Mouse (Mus musculus) spleen, adult 2 months (tissue): ENCODE measurements around the gene Fndc3b. TPM values are rescaled to one million over a fixed set of nuclear protein-coding genes. Genes with fewer than 3 reads are reported as not detected.

Source experiments
- DNase-seq, 2 experiments: peaks; one replicate each; pipeline versions ENCODE4 v3.0.0 to v3.0.0-alpha.2; 2012 to 2021; ENCODE audit warnings: low spot score in 2 of 2, low read depth in 1 of 2
- H3K27ac ChIP-seq: fragments of 200-500 bp; 2 replicates; pipeline ENCODE4 v1.5.1; 2012; ENCODE audit warnings: low read length, inconsistent platforms; ENCODE audit not compliant: insufficient read depth
- H3K27me3 ChIP-seq: fragments of 200-500 bp; 2 replicates; pipeline ENCODE4 v1.6.1; 2012; ENCODE audit warnings: mild to moderate bottlenecking, moderate library complexity, low read length, inconsistent platforms; ENCODE audit not compliant: control insufficient read depth, insufficient read depth
- H3K36me3 ChIP-seq: fragments of 200-500 bp; 2 replicates; pipeline ENCODE4 v1.6.1; 2012; ENCODE audit warnings: mild to moderate bottlenecking, low read length, inconsistent platforms; ENCODE audit not compliant: control insufficient read depth, insufficient read depth
- H3K4me1 ChIP-seq: fragments of 200-500 bp; 2 replicates; pipeline ENCODE4 v1.6.1; 2011; ENCODE audit warnings: inconsistent platforms; ENCODE audit not compliant: control insufficient read depth, insufficient read depth, insufficient read length
- H3K4me3 ChIP-seq: fragments of 200-500 bp; 2 replicates; pipeline ENCODE4 v1.5.1; 2011; ENCODE audit warnings: mild to moderate bottlenecking, inconsistent platforms; ENCODE audit not compliant: insufficient read depth, insufficient read length; ENCODE audit errors: extremely low read depth
- CTCF ChIP-seq: fragments of 200-500 bp; IDR thresholded peaks from 2 replicates; pipeline ENCODE4 v1.5.1; 2011; ENCODE audit warnings: mild to moderate bottlenecking, inconsistent platforms; ENCODE audit not compliant: insufficient read depth, insufficient read length, insufficient replicate concordance; ENCODE audit errors: extremely low read depth
- POLR2A ChIP-seq: fragments of 200-500 bp; IDR thresholded peaks from 2 replicates; pipeline ENCODE4 v1.6.1; 2011; ENCODE audit warnings: low read depth, low read length, inconsistent platforms
- WGBS: fragments of 180-500 bp; shearing (Covaris S2); methylation state at CpG from one replicate; pipeline ENCODE4 v1.1.7; 2018; 5-methylcytosine and 5-hydroxymethylcytosine counted together
- polyA plus RNA-seq: library from polyadenylated mRNA; depleted of rRNA; stranded (reverse); fragments of >200 nt; gene quantifications from 2 replicates; pipeline ENCODE4 v1.2.3, GENCODE M21; 2012

Gene Fndc3b
- polyA plus RNA-seq, 1 experiment = 3.8 TPM

- 81% methylated on average over 10 of the region's 10 CpGs for WGBS
- no peak for DNase-seq
- TF ChIP-seq POLR2A = no peak
- TF ChIP-seq CTCF = no peak
- H3K4me1 ChIP-seq = no peaks in the 10 kb centered on the region
- no peaks in the 10 kb centered on the region for H3K36me3 ChIP-seq
- no peaks in the 10 kb centered on the region for H3K27me3 ChIP-seq
- no peak overlapping the region for H3K4me3 ChIP-seq
- no peak overlapping the region for H3K27ac ChIP-seq
Observed at GRCm38 (mm10) chr3:27511765-27512164, 199.3 kb downstream of the Fndc3b start.

GRCm38 (mm10) chr3:27506886-27507285 is 204.2 kb downstream of the Fndc3b start:
- Histone ChIP-seq H3K27me3 (no peaks in the 10 kb centered on the region), H3K36me3 (no peaks in the 10 kb centered on the region), H3K4me3 (no peak overlapping the region), H3K27ac (no peak overlapping the region), H3K4me1 (no peaks in the 10 kb centered on the region)
- no peak for DNase-seq
- TF ChIP-seq POLR2A = no peak
- no peak for TF ChIP-seq CTCF
- 90% methylated on average over 3 of the region's 3 CpGs for WGBS

GRCm38 (mm10) chr3:27505582-27505981 is 205.5 kb downstream of the Fndc3b start:
- DNase-seq = no peak
- 89% methylated on average over 3 of the region's 3 CpGs for WGBS

GRCm38 (mm10) chr3:27503279-27504038 is 207.6 kb downstream of the Fndc3b start:
- no peaks in the 10 kb centered on the region for H3K27me3 ChIP-seq
- WGBS = 89% methylated on average over 7 of the region's 7 CpGs
- TF ChIP-seq CTCF = no peak
- no peak for TF ChIP-seq POLR2A
- H3K4me1 ChIP-seq = no peaks in the 10 kb centered on the region
- no peaks in the 10 kb centered on the region for H3K36me3 ChIP-seq
- no peak overlapping the region for H3K4me3 ChIP-seq
- DNase-seq = no peak
- H3K27ac ChIP-seq = no peak overlapping the region

More at GRCm38 (mm10) chr3:27505582-27505981, 205.5 kb downstream of the Fndc3b start:
- H3K4me3 ChIP-seq = no peak overlapping the region
- H3K27ac ChIP-seq = no peak overlapping the region
- no peaks in the 10 kb centered on the region for H3K36me3 ChIP-seq
- no peak for TF ChIP-seq CTCF
- TF ChIP-seq POLR2A = no peak
- no peaks in the 10 kb centered on the region for H3K27me3 ChIP-seq
- H3K4me1 ChIP-seq = no peaks in the 10 kb centered on the region

GRCm38 (mm10) chr3:27495296-27496073 is 215.6 kb downstream of the Fndc3b start:
- Histone ChIP-seq H3K4me3 (no peak overlapping the region), H3K27me3 (no peaks in the 10 kb centered on the region), H3K36me3 (no peaks in the 10 kb centered on the region), H3K27ac (no peak overlapping the region), H3K4me1 (no peaks in the 10 kb centered on the region)
- 90% methylated on average over 14 of the region's 14 CpGs for WGBS
- TF ChIP-seq POLR2A (no peak), CTCF (no peak)
- DNase-seq = no peak

- TF ChIP-seq POLR2A (no peak), CTCF (no peak)
- H3K4me1 ChIP-seq = no peaks in the 10 kb centered on the region
- H3K27ac ChIP-seq = no peak overlapping the region
- DNase-seq = no peak
- no peaks in the 10 kb centered on the region for H3K27me3 ChIP-seq
- no peak overlapping the region for H3K4me3 ChIP-seq
- no peaks in the 10 kb centered on the region for H3K36me3 ChIP-seq
- 93% methylated on average over 6 of the region's 6 CpGs for WGBS
Observed at GRCm38 (mm10) chr3:27494698-27495097, 216.4 kb downstream of the Fndc3b start.
